ENCODE assay signal across 11 mouse cellular contexts in genomic region chr16:78451251-78451650, GRCm38 (mm10).
DNase-seq lines count a peak whose midpoint lies in the region; ATAC-seq and TF ChIP-seq lines count a peak whose summit lies in the region.
"Had no signal": no experiment of that assay in that cellular context is flagged by ENCODE, and none has a peak within 500 bp of the region (broad histone marks: within the 10 kb centered on the region; RNA-seq: fewer than 3 reads in every experiment).

No protein-coding gene starts in this region.

- no peak overlapping the region for H3K27ac ChIP-seq in heart, embryonic 11.5 days (ENCODE audit: low read depth, low read length)
- no peak overlapping the region for H3K27ac ChIP-seq in kidney, postnatal 0 days
- H3K27ac ChIP-seq in liver, postnatal 0 days (ENCODE audit: low read depth), result no peak overlapping the region
- H3K27ac ChIP-seq in midbrain, postnatal 0 days (ENCODE audit: low read depth, low read length), result no peak overlapping the region
- H3K27ac ChIP-seq: midbrain, embryonic 15.5 days had no signal

- intact Hi-C loops in heart, postnatal 14 days (cut with DNase I), result loop anchor here (5.0 to 10.0 kb wide), 3 partner anchors 124 to 501 kb away; partner anchors contain the start of gene D16Ertd472e

- H3K4me1 ChIP-seq in heart, embryonic 11.5 days (ENCODE audit: control insufficient read depth, insufficient read depth, low read length), result no peaks in the 10 kb centered on the region
- H3K4me1 ChIP-seq in kidney, postnatal 0 days (replicated peaks; ENCODE audit: insufficient read depth, low read length), result no peaks in the 10 kb centered on the region
- no peaks in the 10 kb centered on the region for H3K4me1 ChIP-seq in liver, postnatal 0 days (ENCODE audit: insufficient read depth)
- H3K4me1 ChIP-seq in midbrain, postnatal 0 days (ENCODE audit: insufficient read depth, low read length), result no peaks in the 10 kb centered on the region
- H3K4me1 ChIP-seq: midbrain, embryonic 15.5 days had no signal

- peaks cover 3% of the 10 kb centered on the region for H3K9me3 ChIP-seq in heart, embryonic 11.5 days (replicated peaks; ENCODE audit: control insufficient read depth, low read length)
- H3K9me3 ChIP-seq in kidney, postnatal 0 days (replicated peaks; ENCODE audit: low read length), result no peaks in the 10 kb centered on the region
- no peaks in the 10 kb centered on the region for H3K9me3 ChIP-seq in liver, postnatal 0 days (ENCODE audit: low read length)
- H3K9me3 ChIP-seq in midbrain, postnatal 0 days (ENCODE audit: low read length), result no peaks in the 10 kb centered on the region
- H3K9me3 ChIP-seq: midbrain, embryonic 15.5 days had no signal

- no peak for TF ChIP-seq EP300 in liver, postnatal 0 days (IDR thresholded peaks at IDR 0.05; ENCODE audit: low read depth)

- H3K4me2 ChIP-seq in heart, embryonic 11.5 days, result no peak overlapping the region
- no peak overlapping the region for H3K4me2 ChIP-seq in kidney, postnatal 0 days (ENCODE audit: low read length)
- peak overlapping the region; percentile 37 for H3K4me2 ChIP-seq in myocyte (ENCODE audit: low read depth)
- no peak overlapping the region for H3K4me2 ChIP-seq in liver, postnatal 0 days (ENCODE audit: low read depth, low read length)
- H3K4me2 ChIP-seq in midbrain, postnatal 0 days (ENCODE audit: low read depth, low read length, poor library complexity, severe bottlenecking), result no peak overlapping the region
- H3K4me2 ChIP-seq: midbrain, embryonic 15.5 days had no signal

- H3K27me3 ChIP-seq in heart, embryonic 11.5 days (ENCODE audit: control insufficient read depth, insufficient read depth, low read length), result no peaks in the 10 kb centered on the region
- no peaks in the 10 kb centered on the region for H3K27me3 ChIP-seq in kidney, postnatal 0 days (ENCODE audit: insufficient read depth, low read length)
- no peaks in the 10 kb centered on the region for H3K27me3 ChIP-seq in myocyte (ENCODE audit: control insufficient read depth, insufficient read depth, insufficient read length)
- no peaks in the 10 kb centered on the region for H3K27me3 ChIP-seq in liver, postnatal 0 days (ENCODE audit: insufficient read depth, low read length)
- H3K27me3 ChIP-seq in midbrain, postnatal 0 days (ENCODE audit: insufficient read depth, low read length), result no peaks in the 10 kb centered on the region
- H3K27me3 ChIP-seq: CH12.LX; midbrain, embryonic 15.5 days had no signal

- no peak overlapping the region for H3K9ac ChIP-seq in heart, embryonic 11.5 days (ENCODE audit: low read depth, low read length)
- H3K9ac ChIP-seq in kidney, postnatal 0 days (ENCODE audit: low read depth, low read length), result no peak overlapping the region
- no peak overlapping the region for H3K9ac ChIP-seq in liver, postnatal 0 days (replicated peaks)
- H3K9ac ChIP-seq in midbrain, postnatal 0 days (replicated peaks; ENCODE audit: low read length, poor library complexity, severe bottlenecking), result no peak overlapping the region
- H3K9ac ChIP-seq: midbrain, embryonic 15.5 days had no signal

- no peak for TF ChIP-seq POLR2A in myocyte (IDR thresholded peaks at IDR 0.05; ENCODE audit: insufficient read length, low read depth)

- no peak overlapping the region for H3ac ChIP-seq in myocyte (ENCODE audit: control insufficient read depth, insufficient read length)

- H3K79me2 ChIP-seq in myocyte (ENCODE audit: control insufficient read depth, insufficient read depth), result no peaks in the 10 kb centered on the region

- no peak for TF ChIP-seq CTCF in kidney, postnatal 0 days (IDR thresholded peaks at IDR 0.05; ENCODE audit: low read depth)
- TF ChIP-seq CTCF in liver, postnatal 0 days (IDR thresholded peaks at IDR 0.05; ENCODE audit: low read depth), result no peak
- no peak for TF ChIP-seq CTCF in midbrain, postnatal 0 days (IDR thresholded peaks at IDR 0.05)

- peak; percentile 10 to 15 for DNase-seq in heart, postnatal 14 days
- DNase-seq in adrenal gland, adult 8-10 months, result peak; percentile 79
- peak; percentile 46 for DNase-seq in kidney, postnatal 0 days (ENCODE audit: low spot score)
- no peak for DNase-seq in liver, postnatal 0 days
- no peak for DNase-seq in urinary bladder, postnatal 10 days (ENCODE audit: low spot score)
- no peak for DNase-seq in midbrain, postnatal 0 days (ENCODE audit: low spot score)
- DNase-seq: cerebellum, adult 18-20 months had no signal

- no peak for ATAC-seq in heart, embryonic 11.5 days (replicated peaks; ENCODE audit: insufficient number of reproducible peaks, low FRiP score, low TSS enrichment)
- peak; percentile 63 for ATAC-seq in kidney, postnatal 0 days (replicated peaks; ENCODE audit: low FRiP score, low read depth)
- no peak for ATAC-seq in liver, postnatal 0 days
- no peak for ATAC-seq in midbrain, postnatal 0 days (ENCODE audit: low FRiP score)
- ATAC-seq: midbrain, embryonic 15.5 days had no signal

- 75% methylated on average over 11 of the region's 11 CpGs for WGBS in heart, embryonic 11.5 days (ENCODE audit: insufficient replicate concordance)
- WGBS in kidney, postnatal 0 days, result 25% methylated on average over 11 of the region's 11 CpGs
- WGBS in liver, postnatal 0 days (ENCODE audit: insufficient replicate concordance), result 61% methylated on average over 11 of the region's 11 CpGs
- 48% methylated on average over 11 of the region's 11 CpGs for WGBS in midbrain, postnatal 0 days

- no peaks in the 10 kb centered on the region for H3K36me3 ChIP-seq in heart, embryonic 11.5 days (ENCODE audit: control insufficient read depth, insufficient read depth, low read length)
- H3K36me3 ChIP-seq in kidney, postnatal 0 days (ENCODE audit: insufficient read depth, low read length), result no peaks in the 10 kb centered on the region
- no peaks in the 10 kb centered on the region for H3K36me3 ChIP-seq in myocyte (ENCODE audit: control insufficient read depth, insufficient read depth)
- H3K36me3 ChIP-seq in liver, postnatal 0 days (replicated peaks; ENCODE audit: insufficient read depth, low read length), result no peaks in the 10 kb centered on the region
- H3K36me3 ChIP-seq in midbrain, postnatal 0 days (ENCODE audit: insufficient read depth, low read length), result no peaks in the 10 kb centered on the region
- H3K36me3 ChIP-seq: midbrain, embryonic 15.5 days had no signal

- no peak overlapping the region for H3K4me3 ChIP-seq in heart, embryonic 11.5 days (ENCODE audit: low read depth, low read length)
- H3K4me3 ChIP-seq in kidney, postnatal 0 days (replicated peaks; ENCODE audit: low read depth, low read length), result no peak overlapping the region
- no peak overlapping the region for H3K4me3 ChIP-seq in myocyte
- H3K4me3 ChIP-seq in liver, postnatal 0 days (ENCODE audit: low read depth, low read length), result no peak overlapping the region
- no peak overlapping the region for H3K4me3 ChIP-seq in midbrain, postnatal 0 days (ENCODE audit: low read depth, low read length)
- H3K4me3 ChIP-seq: midbrain, embryonic 15.5 days had no signal

TF ChIP-seq in myocyte, 11 proteins besides CTCF, POLR2A, EP300 and RAD21:
- TF ChIP-seq REST (IDR thresholded peaks at IDR 0.05; ENCODE audit: insufficient read depth, insufficient read length) (no peak), TCF12 (IDR thresholded peaks at IDR 0.05; ENCODE audit: insufficient read depth, poor library complexity, severe bottlenecking) (no peak), CEBPB (IDR thresholded peaks at IDR 0.05; ENCODE audit: insufficient read depth, poor library complexity, severe bottlenecking) (no peak), USF1 (IDR thresholded peaks at IDR 0.05; ENCODE audit: low read depth) (no peak), MYOG (IDR thresholded peaks at IDR 0.05; ENCODE audit: control insufficient read depth in 1 of 3, insufficient read depth in 1 of 3, insufficient read length in 2 of 3, low read depth in 2 of 3) (no peak), MAX (IDR thresholded peaks at IDR 0.05; ENCODE audit: low read depth) (no peak), POLR2AphosphoS2 (IDR thresholded peaks at IDR 0.05; ENCODE audit: insufficient read length, low read depth) (no peak), TCF3 (IDR thresholded peaks at IDR 0.05; ENCODE audit: insufficient read length, low read depth) (no peak), MYOD1 (IDR thresholded peaks at IDR 0.05; ENCODE audit: control insufficient read depth in 1 of 3, insufficient read length in 2 of 3, low read depth in 2 of 3) (no peak), SRF (IDR thresholded peaks at IDR 0.05; ENCODE audit: control insufficient read depth, insufficient read length, low read depth) (no peak), E2F4 (IDR thresholded peaks at IDR 0.05; ENCODE audit: insufficient read depth) (no peak)

Comparison
In these comparisons a context has a peak if more than half of its experiments do, and no peak if none do; other contexts are left out.
1. DNase-seq: peak in heart, postnatal 14 days (2 of 2), adrenal gland, adult 8-10 months (single experiment) and kidney, postnatal 0 days (single experiment); none in liver, postnatal 0 days (single experiment), urinary bladder, postnatal 10 days (single experiment) and midbrain, postnatal 0 days (single experiment).